Mouse (Mus musculus) adrenal gland, postnatal 4 days (tissue): Measurements from ENCODE around the gene Sik3. TPM values are rescaled to one million over a fixed set of nuclear protein-coding genes. Genes with fewer than 3 reads are reported as not detected.
"Not testable (repeated sequence)": the region's sequence is repeated elsewhere in the genome, so short reads cannot be mapped to it uniquely, and the experiment has no call there.

Experiments
- DNase-seq, 2 experiments: peaks; one replicate each; pipeline ENCODE4 v3.0.0; 2021 to 2022; ENCODE audit warnings: low spot score in 2 of 2, mixed read lengths in 2 of 2
- total RNA-seq, 2 experiments: library from RNA; stranded (reverse); gene quantifications; 2 replicates each; pipeline ENCODE4 v1.2.3; 2021

Gene Sik3
- total RNA-seq, 2 experiments from 2014 or later, result 61.9 to 69.3 TPM

DNA sequence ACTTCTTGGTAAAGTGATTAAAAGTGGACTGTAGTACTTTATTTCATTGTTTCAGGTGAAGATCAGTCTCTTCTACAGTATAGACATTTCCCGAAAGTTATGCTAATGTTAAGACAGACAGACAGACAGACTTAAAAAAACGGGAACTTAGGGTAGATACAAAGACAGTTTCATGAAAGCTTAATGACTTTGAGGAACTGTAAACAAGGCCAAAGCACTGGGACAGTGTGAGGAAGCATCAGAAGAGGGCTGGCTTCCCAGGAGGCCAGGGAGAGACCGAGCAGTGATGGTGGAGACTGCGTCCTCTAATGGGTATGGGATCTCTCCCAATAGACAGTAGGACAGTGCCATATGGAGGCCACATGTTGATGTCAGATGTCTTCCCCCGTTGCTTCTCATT, 86.5 kb downstream of the Sik3 start:
- DNase-seq, result no peak

DNA sequence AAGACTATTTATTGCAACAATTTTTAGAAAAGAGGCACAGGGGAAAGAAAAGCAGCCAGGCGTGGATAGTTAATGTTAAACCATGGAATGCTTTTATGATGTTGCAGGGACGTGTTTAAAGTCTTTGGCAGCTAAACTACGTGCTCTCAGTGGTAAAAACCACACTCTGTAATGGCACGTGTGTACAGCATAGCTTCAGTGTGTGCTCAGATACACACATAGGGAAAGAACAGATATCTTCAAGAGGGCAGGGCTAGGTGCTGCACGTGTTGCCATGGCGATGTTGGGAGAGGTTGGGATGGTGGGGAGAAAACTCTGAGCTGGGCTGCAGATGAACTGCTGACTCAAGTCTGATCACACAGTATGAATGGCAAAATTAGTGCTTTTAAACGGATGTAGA, 90.5 kb downstream of the Sik3 start:
- DNase-seq, result no peak

DNA sequence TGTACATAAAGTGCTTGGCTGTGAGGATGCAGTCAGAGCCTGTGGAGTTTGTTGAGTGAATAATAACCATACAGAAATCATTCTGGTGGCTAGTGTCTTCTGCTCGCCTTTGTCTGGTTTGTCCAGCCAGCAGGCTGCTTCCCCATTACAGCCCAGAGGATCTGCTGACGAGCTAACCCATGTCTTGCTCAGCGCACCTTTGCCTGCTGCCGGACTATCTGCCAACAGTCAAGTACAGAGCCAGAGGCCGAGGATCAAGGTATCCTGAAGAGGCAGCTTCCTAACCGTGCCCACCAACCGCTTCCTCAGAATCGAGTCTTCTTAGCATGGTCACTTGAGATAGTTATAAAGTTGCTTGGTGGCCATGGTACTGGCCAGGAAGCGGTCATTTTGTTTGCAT, 93.5 kb downstream of the Sik3 start:
- DNase-seq, result no peak

DNA sequence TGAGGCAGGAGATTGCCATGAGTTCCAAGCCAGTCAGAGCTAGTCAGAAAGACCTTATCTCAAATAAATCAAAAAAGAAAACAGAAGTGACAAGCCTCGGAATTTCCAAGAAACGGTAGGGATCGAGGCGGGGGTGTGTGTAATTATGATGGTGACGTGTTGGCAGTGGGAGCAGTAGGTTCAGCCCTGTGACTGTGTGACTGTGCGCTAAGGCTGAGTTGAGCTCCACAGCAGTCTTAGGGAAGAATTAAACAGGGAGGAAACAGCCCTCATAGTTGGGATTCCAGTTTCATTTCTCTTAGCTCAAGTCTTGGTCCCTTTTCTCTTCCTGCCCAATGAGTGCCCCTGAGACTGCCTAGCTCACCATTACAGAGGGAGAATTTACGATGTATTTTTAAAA, 98.0 kb downstream of the Sik3 start:
- no peak for DNase-seq

DNA sequence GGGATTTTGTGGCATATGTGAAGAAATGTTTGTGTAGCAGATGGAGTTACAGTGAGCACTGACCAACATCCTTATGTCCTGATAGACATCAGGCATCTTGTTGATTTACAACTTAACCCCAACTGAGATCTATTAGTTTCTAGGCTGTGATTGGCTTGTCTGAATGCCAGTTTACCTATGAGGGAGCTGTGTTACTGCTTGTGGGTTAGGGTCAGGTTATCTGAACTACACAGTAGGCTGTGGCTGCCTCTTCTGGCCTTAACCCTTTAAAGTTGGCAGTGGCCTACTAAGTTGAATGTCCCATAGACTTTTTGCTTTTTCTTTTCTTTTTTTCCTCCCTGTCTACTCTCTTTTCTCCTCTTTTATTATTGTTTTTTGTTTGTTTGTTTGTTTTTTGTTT, 98.7 kb downstream of the Sik3 start:
- no peak for DNase-seq

DNA sequence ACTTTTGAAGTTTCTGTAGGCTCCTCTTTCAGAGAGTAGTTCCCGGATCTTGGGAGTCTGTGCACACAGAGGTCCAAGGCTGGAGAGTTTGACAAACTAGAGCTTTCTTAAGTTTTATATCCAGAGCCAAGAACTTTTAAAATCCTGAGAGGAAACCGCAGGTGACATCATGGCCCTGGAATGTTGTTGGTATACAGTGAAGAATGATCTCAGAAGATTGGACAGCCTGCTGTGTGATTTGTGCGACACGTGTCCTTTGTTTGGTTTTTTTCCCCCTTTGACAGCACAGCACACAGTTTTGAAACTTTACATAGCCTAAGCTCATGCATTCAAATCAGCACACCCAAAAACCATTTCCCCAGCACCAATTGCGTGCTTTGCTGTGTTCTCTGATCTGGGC, 99.6 kb downstream of the Sik3 start:
- DNase-seq, result no peak

DNA sequence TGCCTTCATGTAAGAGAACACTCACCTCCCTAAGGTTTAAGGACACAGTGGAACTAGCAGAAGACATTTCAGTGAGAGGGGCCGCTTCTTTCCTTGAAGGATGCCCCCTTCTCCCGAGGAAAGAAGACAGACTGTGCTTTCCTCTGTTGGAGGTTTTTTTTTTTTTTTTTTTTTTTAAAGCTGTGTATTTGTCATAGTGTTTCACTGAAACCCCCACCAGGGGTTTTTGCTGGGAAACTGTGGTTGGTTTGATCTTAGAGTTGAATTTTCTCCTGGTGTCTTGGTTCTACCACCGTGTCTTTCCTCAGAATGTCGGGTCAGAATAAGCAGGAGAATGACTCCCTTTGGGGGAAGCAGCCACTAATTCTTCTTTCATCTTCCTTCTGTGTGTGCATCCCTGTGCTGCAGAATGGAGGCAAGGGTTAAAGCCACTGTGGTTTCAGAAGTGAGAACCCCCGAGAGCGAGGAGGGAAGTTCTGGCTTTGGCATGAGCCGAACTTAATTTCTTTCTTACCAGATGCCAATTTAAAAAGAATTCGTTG, 106.3 kb downstream of the Sik3 start:
- no peak for DNase-seq

DNA sequence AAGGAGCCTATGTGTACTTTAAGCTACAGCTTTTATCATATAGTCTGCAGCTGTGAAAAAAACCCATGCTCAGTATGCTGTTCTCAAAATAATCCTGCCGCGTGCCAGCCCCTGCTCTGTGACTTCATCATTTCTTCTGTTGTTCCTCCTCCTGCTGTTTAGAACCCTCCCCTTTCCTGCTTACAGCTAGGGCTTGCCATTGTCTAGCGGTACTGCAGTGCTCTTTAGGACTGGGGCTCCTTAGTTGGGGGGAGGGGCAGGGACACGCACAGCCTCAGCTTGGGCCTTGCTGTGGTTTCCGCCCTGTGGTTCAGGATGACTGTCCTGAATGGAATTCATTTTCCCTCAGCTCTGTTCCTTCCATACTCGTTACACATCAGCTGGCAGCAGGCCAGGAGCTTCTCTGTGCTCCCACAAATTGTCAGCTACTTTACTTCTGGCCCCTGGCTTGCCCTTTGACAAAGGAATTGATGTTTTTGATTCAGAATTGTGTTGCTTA, 107.4 kb downstream of the Sik3 start:
- DNase-seq, result peak; percentile 51 to 64

DNA sequence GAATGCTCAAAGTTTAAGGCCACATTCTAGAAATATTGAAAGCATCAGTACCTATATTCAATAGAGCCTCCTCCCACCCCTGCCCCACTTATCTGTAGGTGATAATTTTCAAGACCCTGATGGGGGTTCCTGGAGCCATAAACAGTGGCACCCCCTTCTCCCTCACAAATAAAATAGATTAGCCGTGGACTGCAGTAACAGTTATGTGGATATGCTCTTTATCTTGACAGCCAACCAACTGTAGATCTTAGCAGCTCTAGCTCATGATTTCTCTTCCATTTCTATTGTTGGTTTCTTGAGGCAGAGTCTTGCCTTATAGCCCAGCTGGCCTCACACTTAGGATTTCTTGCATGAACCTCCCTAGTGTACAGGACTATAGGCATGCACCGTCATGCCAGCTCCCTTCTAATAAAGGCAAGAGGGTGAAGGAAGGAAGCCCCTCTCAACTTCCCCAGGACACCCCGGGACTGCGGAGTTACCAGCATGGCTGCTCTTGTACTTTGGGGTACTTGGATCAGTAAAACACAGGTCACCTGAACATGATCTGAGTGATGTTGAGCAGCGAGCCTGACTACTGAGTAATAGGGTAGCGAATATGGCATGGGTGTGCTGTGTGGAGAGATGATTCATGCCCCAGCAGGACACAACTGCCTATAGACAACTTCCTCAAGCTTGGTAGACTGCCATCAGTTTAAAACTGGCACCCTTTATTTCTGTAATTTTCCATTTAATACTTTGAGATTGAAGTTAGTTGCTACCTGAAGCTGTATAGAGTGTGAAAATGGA, 108.0 kb downstream of the Sik3 start:
- DNase-seq, result no peak

DNA sequence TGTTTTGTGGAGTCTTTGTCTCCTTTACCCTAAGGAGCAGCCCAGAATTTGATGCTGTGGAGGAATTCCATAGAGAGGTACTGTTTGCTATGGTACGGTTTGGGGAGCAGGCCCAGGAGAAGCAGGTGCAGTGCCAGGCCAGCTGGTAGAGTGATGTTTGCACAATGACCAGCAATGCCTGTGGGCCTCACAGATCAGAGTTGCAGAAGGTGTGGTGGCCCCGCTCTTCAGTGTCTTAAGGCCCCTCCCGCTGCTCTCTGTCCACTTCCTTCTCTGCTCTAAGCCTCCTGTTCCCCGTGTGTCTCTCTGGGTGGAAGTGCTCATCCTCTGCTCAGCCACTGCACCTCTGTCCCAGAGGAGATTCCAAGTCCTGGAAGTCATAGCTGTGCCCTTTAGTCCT, 108.9 kb downstream of the Sik3 start:
- DNase-seq, result no peak

DNA sequence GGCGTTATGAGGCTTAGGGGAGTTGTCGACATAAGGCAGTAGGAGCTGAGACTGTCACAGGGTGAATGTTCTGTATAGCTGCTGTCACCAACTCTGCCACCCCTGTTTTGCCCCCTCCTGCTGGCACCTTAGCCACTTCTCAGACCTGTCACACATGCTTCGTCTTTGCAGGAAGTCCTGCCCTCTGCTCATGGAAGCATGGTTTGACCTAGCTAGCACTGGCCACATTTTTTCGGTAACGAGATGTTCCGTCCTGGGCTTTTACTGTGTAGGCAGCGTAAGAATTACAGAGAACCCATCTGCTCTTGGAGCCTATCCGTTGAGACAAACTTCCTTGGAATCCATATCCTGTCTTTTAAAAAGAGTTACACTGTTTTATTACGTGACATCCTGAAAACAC, 110.1 kb downstream of the Sik3 start:
- DNase-seq, result no peak

DNA sequence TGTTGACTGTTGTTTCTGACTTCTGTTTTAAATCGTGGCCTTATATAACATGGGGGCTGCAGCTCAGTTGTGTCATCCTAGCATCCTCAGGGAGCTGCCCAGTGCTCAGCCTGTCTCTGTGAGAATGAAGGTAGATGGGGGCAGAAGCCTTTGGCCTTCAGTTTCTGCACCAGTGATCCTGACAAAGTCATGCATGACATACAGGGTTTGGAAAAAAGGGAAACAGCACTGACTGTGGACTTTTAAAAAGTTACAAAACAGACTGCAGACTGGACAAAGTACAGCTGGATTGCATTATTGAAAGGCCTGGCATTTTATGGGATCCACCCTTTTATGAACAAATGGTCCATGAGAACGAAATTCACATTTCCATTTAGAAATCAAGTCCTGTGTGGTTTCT, 113.7 kb downstream of the Sik3 start:
- no peak for DNase-seq

DNA sequence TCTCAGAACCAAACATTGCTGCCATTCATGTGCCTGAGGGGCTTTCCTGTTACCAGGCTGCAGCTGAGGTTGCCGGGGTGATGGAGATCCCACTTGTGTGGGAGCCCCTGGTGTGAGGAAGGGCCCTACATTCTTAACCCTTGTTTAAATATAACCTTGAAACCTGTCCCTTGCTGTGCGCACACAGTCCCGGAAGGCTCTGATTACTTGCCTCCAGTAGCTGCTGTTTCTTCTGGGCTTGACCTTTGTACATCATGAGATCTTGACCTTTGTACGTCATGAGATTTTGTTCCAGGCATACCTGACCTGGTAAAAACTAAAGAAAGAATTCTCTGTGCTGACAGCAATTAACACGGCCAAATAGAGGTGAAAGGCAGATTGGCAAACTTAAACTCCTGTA, 114.7 kb downstream of the Sik3 start:
- DNase-seq, result no peak

DNA sequence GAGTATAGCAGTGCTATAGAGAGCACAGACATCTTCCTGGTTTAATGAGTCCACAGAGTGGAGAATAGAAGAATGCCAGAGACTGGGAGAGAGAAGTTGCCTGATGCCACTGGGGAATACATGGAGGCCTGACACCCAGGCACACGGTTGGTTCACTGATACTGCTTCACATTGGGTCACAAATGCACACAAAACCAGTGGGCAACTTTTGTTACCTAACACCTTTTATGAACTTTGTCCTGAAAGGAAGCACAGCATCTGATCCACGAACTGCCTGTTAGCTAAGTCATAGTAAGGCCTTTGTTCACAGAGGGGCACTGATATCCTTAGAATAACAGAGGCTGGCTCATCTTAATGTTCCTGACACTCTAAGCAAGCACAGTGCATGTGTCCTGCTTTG, 116.6 kb downstream of the Sik3 start:
- DNase-seq, result no peak

DNA sequence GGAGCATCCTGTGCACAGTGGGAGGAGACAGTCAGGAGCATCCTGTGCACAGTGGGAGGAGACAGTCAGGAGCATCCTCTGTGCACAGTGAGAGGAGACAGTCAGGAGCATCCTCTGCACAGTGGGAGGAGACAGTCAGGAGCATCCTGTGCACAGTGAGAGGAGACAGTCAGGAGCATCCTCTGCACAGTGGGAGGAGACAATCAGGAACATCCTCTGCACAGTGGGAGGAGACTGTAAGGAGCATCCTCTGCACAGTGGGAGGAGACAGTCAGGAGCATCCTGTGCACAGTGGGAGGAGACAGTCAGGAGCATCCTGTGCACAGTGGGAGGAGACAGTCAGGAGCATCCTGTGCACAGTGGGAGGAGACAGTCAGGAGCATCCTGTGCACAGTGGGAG, 120.2 kb downstream of the Sik3 start:
- DNase-seq, result not testable (repeated sequence)

DNA sequence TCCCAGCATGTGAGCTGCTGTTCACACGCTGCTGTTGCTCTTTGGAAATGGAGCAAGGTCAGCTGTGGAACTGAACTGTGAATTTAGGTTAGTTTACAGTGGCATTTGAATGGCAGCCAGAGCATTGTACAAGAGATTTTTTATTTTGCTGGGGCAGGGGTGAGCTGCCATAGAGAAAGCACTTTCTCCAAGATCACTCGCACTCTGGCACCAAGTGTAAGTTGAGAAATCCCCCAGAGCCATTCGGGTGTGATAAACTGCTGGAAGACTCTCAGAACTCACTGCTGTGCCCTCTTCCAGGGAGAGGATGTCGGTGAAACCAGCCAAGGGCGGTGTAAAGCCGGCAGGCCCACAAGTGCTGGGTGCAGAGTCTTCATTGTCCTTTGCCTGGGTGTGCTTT, 126.2 kb downstream of the Sik3 start:
- no peak for DNase-seq

DNA sequence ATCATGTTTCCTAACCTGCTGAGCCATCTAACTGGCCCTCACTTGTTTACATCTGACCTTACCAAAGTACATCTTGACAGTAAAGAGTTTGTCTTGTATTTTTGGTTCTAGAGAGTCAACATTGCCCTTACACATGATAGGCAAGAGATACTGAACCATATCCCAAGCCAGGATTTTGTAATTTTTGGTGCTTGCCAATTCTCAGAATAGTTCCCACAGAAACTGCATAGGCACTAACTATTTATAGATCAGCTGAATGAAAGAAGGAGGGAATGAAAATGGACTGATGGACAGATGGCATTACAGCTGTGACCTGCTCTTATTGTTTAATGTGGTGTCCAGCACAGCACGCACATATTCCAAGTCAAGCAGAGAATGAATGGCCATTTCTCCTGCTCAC, 128.2 kb downstream of the Sik3 start:
- no peak for DNase-seq

DNA sequence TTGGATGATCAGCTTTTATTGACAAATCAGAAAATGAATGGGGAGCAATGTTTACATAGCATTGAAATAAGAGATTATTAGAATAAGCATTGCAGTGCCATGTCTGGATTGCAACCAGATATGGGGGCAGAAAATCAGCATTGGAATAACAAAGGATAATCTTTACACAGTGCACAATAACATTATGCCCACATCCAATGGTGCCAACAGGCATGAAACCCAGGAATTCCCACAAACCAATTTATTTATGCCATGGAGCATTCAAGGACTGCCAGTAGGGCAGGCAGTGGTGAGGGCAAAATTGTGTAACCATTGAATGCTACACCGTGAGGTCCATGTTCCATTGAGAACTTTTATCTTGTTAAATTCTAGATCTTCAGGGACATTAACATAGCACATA, 129.4 kb downstream of the Sik3 start:
- DNase-seq, result no peak

DNA sequence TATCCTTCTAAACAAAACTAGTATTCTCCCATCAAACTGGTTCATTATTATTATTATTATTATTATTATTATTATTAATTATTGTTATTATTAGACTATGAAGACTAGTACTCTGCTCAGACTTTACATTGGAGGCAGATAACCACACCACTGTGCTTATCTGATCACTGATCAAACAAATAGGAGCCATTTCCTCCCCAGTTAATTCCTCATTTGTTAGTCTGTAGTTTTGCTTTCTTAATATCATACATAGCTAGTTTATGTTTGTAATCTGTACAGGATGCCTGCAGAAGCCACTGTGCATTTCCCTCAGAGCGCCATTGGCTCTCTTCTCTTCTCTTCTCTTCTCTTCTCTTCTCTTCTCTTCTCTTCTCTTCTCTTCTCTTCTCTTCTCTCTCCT, 129.9 kb downstream of the Sik3 start:
- no peak for DNase-seq

DNA sequence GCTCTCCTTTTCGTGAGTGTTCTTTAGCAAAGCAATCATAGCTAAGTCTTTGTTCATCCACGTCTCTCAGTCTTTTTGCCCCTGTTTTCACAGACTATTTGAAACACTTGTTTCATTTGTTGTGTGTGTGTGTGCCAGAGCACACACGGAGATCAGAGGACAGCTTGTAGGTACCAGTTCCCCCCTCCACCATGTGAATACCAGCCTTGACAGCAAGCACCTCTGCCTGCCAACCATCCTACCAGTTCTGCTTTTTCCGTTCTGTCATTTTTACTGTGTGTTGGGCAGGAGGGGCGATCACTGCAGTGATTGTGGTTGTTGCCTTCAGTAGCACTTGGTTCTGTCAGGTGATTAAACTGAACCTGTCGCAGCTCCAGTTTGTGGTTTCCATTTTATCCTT, 132.4 kb downstream of the Sik3 start:
- DNase-seq, result no peak

DNA sequence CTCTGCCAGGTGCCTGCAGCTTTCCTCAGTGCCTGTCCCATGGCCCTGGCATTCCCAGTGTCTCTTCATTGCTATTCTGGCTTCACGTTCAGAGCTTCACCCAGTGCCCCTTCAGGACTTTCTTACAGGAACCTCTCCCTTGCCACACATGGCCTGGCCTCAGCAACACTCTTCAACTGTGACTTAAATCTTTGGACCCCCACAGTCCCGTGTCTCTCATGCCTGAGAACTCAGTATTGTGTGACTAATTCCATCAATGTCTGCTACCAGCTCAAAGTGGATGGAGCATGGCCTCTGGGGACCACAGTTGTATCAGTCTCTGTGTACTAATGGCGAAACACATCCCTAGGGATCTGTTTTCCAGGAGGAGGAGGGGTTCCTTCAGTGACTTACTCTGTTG, 133.8 kb downstream of the Sik3 start:
- no peak for DNase-seq

DNA sequence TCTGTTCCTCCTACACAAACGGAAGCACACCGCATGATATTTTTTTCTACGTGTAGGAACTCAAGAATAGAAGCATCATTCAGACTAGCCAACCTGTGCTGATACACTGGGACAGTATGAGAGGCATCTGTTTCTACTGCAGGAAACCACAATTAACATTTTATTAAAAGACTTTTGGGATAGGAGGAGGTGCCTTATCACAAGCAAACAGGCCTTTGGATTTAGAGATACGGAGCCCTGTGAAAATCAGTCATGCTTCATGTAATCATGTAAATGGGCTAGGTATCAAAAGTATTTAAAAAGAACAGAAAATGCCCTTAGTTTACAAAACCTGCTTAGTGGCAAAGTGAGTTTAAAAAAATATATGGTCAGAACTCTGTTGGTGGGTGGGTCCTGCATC, 136.1 kb downstream of the Sik3 start:
- DNase-seq, result no peak

DNA sequence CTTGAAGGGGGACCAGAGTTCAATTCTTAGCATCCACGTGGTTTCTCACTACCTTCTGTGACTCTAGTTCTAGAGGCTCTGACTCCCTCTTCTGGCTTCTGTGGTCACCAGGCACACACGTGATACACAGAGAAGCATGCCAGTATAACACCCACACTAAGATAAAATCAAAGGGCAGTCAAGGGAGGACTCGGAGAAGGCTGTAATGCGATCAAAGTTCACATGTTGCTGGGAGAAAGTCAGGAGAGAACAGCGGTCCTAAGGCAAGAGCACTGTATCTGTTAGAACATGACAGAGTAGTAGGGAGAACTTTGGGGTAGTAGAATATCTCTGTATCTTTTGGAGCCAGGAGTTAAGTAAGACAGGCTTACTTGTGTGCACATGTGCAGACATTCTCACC, 136.8 kb downstream of the Sik3 start:
- DNase-seq, result no peak
